Mouse (Mus musculus) right cerebral cortex, adult 18-20 months (tissue): Measurements from ENCODE around the gene Golt1a.

Source experiments
- DNase-seq: peaks from one replicate; pipeline ENCODE4 v3.0.0; 2022; ENCODE audit warnings: mixed read lengths

The Golt1a gene

GRCm38 (mm10) chr1:133351762-133352161, 42.2 kb downstream of the Golt1a start:
- no peak for DNase-seq

- DNase-seq = peak; percentile 82
Observed at GRCm38 (mm10) chr1:133353371-133353809, 43.8 kb downstream of the Golt1a start.

- DNase-seq = no peak
Observed at GRCm38 (mm10) chr1:133355469-133355868, 45.9 kb downstream of the Golt1a start.

GRCm38 (mm10) chr1:133355912-133356311, 46.3 kb downstream of the Golt1a start:
- DNase-seq = no peak

- no peak for DNase-seq
Observed at GRCm38 (mm10) chr1:133356330-133356729, 46.7 kb downstream of the Golt1a start.

GRCm38 (mm10) chr1:133361006-133361405, 51.4 kb downstream of the Golt1a start:
- DNase-seq = no peak

- no peak for DNase-seq
Observed at GRCm38 (mm10) chr1:133362103-133362502, 52.5 kb downstream of the Golt1a start.

- DNase-seq = peak; percentile 68
Observed at GRCm38 (mm10) chr1:133363276-133364021, 53.8 kb downstream of the Golt1a start, which contains the start of gene Etnk2. TSS of gene Etnk2 (plus strand) at chr1:133363572.

GRCm38 (mm10) chr1:133364022-133364630, 54.5 kb downstream of the Golt1a start:
- DNase-seq = no peak

- DNase-seq = no peak
Observed at GRCm38 (mm10) chr1:133364890-133365289, 55.3 kb downstream of the Golt1a start.

- DNase-seq = no peak
Observed at GRCm38 (mm10) chr1:133366951-133367605, 57.5 kb downstream of the Golt1a start.

- DNase-seq = no peak
Observed at GRCm38 (mm10) chr1:133367606-133368488, 58.2 kb downstream of the Golt1a start.

- DNase-seq = peak; percentile 72
Observed at GRCm38 (mm10) chr1:133368644-133369043, 59.0 kb downstream of the Golt1a start.

GRCm38 (mm10) chr1:133370352-133370751, 60.8 kb downstream of the Golt1a start:
- no peak for DNase-seq

GRCm38 (mm10) chr1:133371431-133371830, 61.8 kb downstream of the Golt1a start:
- DNase-seq = no peak

GRCm38 (mm10) chr1:133372113-133372512, 62.5 kb downstream of the Golt1a start:
- no peak for DNase-seq
